Mouse (Mus musculus) ES-CJ7 (cell line): ENCODE data around the gene Eif4g3.

ENCODE experiments used
- DNase-seq: peaks from one replicate; pipeline ENCODE4 v3.0.0; 2011; ENCODE audit warnings: low read depth, low spot score

Eif4g3 gene

DNA sequence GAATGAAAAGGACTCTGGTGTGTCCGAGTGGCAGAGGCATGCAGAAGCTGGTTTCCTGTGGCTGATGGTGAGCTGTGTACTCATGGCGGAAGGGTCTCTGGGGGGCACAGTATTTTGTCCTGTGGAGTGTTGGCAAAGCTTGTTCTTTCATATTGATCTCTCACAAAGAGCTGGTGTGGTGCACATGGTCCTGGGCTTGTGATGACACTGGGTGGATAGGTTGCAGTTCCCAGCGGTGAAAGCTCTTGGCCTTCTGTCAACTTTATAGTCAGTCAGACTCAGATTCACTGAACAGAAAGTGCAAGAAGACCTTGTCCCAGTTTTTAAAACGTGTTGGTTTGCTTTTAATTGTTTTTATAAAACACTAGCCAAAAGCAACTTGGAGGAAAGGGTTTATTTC, 68.3 kb downstream of the Eif4g3 start:
- DNase-seq = no peak

DNA sequence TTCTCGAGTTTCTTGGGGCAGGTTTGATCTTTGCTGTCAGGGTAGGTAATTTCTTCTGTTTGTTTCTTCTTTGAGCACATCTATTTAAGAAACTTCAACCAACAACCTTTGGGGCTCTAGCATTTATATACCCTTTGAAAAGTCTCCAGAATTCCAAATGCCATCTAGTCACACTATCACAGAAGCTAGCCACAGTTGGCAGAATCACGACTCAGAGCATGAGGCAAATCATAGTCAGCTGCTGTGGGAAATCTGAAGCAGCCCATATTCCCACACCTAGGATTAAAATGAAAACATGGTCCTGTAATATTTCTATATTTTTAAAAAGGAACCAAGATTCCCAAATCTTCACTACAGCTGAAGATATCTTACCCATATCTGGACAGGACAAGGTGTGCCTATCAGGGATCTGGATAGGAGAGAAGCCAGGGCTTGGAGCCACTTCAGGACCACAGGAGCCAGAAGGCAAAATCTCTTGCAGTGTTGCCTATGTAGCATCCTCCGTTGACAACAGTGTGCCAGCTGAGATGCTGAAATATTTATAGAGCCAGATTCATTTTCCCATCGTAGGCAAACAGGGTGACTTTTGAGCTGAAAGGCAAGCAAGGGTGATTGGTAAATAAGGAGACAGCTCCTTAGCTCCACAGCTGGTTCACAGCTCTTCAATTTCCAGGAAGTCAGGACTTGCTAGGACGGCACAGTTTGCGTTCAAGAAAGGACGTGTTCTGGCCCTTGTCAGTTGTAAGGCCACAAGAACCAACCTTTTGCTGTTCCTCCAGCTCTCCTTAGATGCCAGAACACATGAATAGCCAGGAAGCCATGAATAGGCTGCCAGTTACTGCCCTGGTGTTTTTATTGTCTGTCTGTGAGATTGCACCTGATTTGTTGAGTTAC, 70.8 kb downstream of the Eif4g3 start:
- DNase-seq = no peak

DNA sequence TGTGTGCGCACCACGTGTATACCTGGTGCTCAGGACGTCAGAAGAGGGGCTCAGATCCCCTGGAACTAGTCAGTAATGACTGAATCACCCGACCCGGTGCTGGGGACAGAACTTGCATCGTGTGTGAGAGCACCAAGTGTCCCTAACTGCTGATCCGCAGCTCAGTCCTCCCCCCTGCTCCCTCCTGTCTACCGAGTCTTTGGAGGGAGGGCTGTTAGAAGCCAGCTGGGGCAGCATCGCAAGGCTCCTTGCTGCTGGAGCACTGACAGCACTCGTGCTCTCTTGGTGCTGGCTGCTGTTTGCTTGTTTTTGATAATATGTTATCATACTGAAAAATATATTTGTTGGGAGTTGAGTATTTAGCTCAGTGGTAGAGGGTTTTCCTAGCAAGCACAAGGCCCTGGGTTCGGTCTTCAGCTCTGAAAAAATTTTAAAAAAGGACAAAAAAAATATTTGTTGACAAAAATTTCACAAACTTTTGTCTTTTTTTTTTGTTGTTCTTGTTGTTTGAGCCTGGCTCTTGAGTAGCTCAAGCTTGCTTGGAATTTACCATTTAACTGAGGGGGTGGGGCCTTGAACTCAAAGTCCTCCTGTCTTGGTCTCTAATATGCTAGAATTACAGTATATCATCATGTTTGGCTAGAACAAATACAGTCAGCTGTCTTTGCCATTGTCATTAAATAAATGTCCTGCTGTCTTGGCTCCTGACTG, 72.2 kb downstream of the Eif4g3 start:
- no peak for DNase-seq

DNA sequence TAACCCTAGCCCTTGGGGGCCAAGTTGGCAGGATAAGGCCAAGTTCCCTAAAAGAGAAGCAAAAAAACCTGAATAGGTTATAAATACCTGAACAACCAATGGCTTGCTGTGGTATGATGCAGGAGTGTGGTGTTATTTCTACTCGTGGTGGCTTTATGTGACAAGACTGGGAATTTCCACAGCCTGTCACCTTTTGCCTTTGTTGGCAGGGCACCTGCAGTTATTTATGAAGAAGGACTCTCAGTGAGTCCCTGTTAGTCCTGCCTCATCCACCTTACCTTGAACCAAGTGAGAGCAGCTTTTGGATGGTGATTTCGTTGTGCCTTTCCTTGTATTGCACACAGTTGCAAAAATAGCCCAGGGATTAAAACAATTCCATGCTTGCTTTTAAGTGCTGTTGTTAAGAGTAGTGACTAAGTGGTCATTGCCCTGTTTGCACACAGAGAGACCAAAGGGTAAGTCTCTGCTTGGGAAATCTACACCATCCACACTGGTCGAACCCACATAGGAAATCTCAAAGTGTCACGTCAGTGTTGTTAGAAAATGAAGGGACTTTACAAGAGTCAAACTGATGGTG, 72.9 kb downstream of the Eif4g3 start:
- no peak for DNase-seq

- DNase-seq = no peak
Measured at GRCm38 (mm10) chr4:138066421-138066820, 73.6 kb downstream of the Eif4g3 start.

GRCm38 (mm10) chr4:138067858-138068257, 75.0 kb downstream of the Eif4g3 start:
- DNase-seq = no peak

- DNase-seq = no peak
Measured at GRCm38 (mm10) chr4:138068598-138068997, 75.8 kb downstream of the Eif4g3 start.

DNA sequence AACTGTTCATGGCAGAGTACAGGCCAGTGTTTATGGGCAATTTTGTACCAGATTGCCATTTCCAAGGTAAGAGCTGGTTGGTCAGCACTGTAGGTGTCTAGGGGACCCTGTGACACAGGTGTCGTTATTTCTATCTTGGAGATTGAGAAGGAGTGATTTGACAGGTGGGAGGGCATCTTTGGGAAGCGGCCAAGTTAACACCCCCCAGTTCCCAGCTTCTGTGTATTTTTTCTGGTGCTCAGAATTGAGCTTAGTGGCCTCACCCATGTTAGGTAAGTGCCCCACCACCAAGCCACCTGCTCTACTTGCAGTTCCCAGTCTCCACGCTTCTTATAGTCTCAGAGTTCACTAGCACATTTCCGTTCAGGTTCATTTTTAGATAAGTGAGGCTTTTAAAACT, 76.5 kb downstream of the Eif4g3 start:
- no peak for DNase-seq

DNA sequence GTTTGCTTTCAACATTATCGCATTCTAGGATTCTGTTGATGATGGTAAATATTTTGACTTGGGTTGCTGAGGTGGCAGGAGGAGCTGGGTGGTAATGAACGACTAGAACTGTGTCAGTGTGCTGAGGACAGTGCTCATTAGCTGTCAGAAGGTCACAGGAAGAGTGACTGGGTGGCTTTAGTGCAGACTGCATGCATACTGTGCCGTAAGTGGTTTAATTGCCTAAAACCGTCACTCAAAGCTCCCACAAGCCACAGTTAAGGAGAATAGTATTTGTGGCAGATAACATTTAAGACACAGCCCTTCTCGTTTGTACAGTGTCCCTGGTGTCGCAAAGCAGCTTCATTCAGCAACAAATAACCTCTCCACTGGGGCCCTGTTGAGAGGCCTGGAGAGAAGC, 78.7 kb downstream of the Eif4g3 start:
- DNase-seq = no peak

- DNase-seq = no peak
Measured at GRCm38 (mm10) chr4:138073086-138073485, 80.3 kb downstream of the Eif4g3 start.

DNA sequence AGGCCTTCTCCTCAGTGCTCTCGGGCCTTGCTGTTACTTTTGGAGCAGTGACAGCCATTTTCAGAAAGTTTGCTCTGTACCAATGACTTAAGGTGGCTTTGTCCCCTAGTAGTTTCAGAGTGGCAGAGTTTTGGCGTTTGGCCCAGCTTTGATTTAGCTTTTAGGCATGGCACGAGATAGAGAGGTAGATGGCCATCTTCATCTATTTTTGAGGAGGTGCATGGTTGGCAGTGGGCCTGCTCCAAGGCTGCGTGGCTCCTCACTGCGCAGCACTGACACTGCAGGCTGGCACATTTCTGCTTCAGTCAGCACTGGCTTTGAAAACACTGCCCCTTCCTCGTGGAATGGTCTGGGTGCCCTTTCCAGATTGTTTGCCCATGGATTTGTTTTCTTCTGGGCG, 80.7 kb downstream of the Eif4g3 start:
- no peak for DNase-seq

DNA sequence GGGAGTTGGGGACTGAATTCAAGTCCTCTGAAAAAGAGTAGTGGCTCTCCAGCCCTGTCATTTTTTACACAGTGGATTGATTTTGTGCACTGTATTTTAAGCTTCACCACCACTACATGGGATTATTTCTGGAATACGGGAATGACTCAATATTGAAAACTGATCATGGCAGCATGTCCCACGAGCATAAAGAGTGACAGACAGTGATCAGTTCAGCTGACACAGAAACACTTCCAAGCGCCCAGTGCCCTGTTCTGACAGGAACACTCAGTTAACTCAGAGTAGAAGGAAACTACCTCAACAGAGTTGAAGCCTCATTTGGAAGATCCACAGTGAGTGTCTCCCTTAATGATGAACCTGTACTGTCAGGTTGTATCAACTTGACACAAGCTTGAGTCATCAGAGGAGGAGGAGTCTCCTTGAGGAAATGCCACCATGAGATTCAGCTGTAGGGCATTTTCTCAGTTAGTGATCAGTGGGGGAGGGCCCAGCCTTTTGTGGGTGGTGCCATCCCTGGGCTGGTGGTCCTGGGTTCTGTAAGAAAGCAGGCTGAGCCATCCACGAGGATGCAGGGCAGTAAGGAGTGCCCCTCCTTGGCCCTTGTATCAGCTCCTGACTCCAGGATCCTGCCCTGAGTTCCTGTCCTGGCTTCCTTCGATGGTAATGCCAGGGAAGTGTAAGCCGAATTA, 82.2 kb downstream of the Eif4g3 start:
- DNase-seq = no peak

GRCm38 (mm10) chr4:138077663-138078295, 85.0 kb downstream of the Eif4g3 start:
- no peak for DNase-seq

- DNase-seq = no peak
Measured at GRCm38 (mm10) chr4:138079234-138079633, 86.4 kb downstream of the Eif4g3 start.

DNA sequence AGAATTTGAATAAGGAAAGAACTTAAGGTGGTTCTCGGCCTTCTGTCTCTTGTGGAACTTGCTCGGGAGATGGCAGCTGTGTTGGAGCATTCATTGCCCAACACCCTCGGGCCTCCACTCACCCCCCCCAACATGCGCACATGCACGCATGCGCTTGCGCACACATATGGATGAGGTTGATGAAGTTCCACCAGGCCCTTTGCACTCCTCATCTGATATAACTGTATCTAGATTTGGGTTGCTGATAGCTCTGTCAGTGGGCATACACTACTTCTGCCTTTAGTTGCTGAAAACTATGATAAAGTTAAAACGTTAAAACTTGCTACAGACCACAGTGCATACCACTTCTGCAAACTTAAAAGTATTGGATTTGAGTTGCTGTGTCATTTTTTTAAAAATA, 89.6 kb downstream of the Eif4g3 start:
- no peak for DNase-seq

- DNase-seq = no peak
Measured at GRCm38 (mm10) chr4:138084103-138084502, 91.3 kb downstream of the Eif4g3 start.

DNA sequence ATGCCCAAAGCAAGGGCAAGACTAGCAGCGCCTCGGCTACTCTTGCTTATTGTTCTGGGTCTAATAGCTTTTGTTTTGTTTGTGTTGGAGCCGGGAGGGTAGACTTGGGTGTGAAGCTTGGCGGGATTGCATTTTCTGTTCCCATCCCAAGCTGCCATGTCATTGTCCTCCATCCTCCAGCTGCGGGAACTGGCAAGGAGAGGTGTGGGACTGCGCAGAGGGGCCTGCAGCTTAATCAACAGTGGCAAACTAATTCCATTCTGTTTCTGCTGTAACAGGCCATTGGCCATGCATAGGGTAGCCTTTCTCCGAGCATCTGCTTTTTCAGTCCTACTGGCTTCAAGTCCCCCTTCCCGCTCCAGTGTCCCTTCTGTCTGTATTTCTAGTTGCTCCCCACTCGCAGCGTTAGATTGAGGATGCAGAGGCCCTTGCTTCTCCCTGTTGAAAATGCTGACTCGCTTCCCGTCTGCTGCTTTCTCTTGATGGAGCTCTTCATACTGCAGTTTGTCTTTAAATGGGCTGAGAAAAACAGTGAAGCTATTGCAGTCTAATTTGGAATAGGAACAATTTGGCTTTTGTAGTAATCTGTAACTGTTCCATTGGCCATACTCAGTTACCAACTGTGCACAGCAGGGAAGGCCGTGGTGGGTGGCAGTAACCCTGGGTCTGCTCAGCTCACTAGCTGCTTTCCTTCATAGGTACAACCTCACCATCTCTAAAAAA, 92.2 kb downstream of the Eif4g3 start:
- DNase-seq = no peak

DNA sequence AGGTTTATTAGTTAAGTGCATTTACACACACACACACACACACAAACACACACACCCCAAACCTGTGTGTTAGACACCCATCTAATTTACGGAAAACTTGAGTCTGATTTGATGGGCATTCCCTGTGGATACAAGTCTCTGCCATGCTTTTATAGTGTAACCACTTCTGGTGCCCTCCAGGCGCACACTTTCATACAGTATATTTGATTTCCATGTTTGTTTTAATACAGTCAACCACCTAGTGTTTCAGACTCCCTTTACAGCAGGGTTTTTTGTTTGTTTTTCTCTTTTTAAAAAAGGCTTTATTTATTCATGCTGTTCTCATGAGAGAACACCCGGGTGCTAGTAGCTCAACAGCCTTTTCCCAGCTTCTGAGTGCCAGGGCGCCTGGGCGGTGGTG, 94.1 kb downstream of the Eif4g3 start:
- DNase-seq = no peak

DNA sequence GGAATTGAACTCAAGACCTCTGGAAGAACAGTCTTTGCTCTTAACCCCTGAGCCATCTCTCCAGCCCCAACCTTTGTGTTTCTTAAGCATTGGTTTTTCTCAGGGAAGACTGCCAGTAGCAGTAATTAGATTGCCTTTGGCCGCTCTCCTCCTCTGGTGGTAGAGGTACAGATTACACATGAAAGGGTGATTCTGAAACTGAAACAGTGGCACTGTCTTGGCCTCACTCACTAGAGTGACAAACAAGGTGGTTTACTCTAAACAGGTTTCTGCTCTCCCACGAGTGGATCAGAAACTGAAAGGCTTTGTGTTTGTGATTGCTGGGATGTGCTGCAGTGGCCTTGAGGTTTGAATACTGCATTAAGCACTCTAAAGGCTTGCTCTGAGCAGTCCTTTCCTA, 96.7 kb downstream of the Eif4g3 start:
- DNase-seq = no peak

GRCm38 (mm10) chr4:138091562-138092194, 98.9 kb downstream of the Eif4g3 start:
- no peak for DNase-seq
